ENCODE assay signal across 19 mouse cellular contexts in the genomic region with DNA sequence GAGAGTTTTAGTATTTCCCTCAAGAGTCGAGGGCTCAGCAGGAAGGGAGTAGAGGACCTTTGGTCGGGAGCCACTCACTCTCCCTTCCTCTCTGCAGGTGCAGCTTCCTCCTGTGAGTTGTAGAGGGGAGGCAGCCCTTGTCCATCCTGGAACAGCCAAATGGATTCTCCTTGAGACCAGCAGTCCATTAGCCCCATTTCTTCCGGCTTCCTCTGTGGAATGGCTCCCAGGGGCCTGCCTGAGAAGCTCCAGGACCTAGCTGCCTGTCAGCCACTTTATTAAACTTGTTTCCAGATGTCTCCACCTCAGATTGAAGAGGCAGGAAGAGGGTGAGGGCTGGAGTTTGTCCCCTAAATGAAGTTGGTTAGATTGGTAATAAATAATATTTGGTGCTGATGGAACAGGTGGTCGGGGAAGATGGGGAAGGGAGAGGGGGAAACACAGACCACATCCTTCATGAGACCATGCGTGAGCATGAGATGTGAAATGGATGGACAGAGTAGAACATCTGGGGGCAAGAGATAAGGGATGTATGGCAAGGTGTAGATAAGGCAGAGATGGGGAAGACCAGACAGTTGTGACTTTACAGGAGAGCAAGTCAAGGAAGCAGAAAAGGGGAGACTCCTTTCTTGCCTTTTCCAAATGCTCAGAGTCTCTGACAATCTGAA. TPM values are rescaled to one million over a fixed set of nuclear protein-coding genes. Genes with fewer than 3 reads are reported as not detected.
A peak's percentile ranks its signal among the peaks of the same experiment; 100 is the strongest.
DNase-seq lines count a peak whose midpoint lies in the region; ATAC-seq and TF ChIP-seq lines count a peak whose summit lies in the region.
"Had no signal": no experiment of that assay in that cellular context is flagged by ENCODE, and none has a peak within 500 bp of the region (broad histone marks: within the 10 kb centered on the region; RNA-seq: fewer than 3 reads in every experiment).

No protein-coding gene starts in this region.

- ATAC-seq in intestine, embryonic 14.5 days (replicated peaks; ENCODE audit: low FRiP score, low TSS enrichment, low read depth): no peak
- no peak for ATAC-seq in intestine, postnatal 0 days
- peak; percentile 83 for ATAC-seq in heart, embryonic 11.5 days (replicated peaks; ENCODE audit: insufficient number of reproducible peaks, low FRiP score, low TSS enrichment)
- peak; percentile 52; the same call in 1 of the 2 replicates for ATAC-seq in limb, embryonic 12.5 days (ENCODE audit: insufficient number of reproducible peaks, insufficient read depth, low FRiP score, low TSS enrichment, low read depth)

- TF ChIP-seq POLR2A in cerebellum, adult 2 months (IDR thresholded peaks at IDR 0.05; ENCODE audit: borderline replicate concordance, insufficient read depth, low read length): no peak

- no peaks in the 10 kb centered on the region for H3K27me3 ChIP-seq in intestine, embryonic 14.5 days (replicated peaks; ENCODE audit: control insufficient read depth, insufficient read depth, low read length)
- H3K27me3 ChIP-seq in intestine, postnatal 0 days (replicated peaks; ENCODE audit: control insufficient read depth, insufficient read depth, low read length): no peaks in the 10 kb centered on the region
- H3K27me3 ChIP-seq in heart, embryonic 11.5 days (ENCODE audit: control insufficient read depth, insufficient read depth, low read length): no peaks in the 10 kb centered on the region
- H3K27me3 ChIP-seq in limb, embryonic 12.5 days: peaks cover 2% of the 10 kb centered on the region
- H3K27me3 ChIP-seq in cerebellum, adult 2 months (ENCODE audit: control insufficient read depth, insufficient read depth, low read length): no peaks in the 10 kb centered on the region
- H3K27me3 ChIP-seq in hindbrain, embryonic 10.5 days (ENCODE audit: insufficient read depth, poor library complexity, severe bottlenecking): no peaks in the 10 kb centered on the region
- H3K27me3 ChIP-seq: limb, embryonic 13.5 days had no signal

- no peaks in the 10 kb centered on the region for H3K9me3 ChIP-seq in intestine, embryonic 14.5 days (ENCODE audit: control insufficient read depth, low read length)
- H3K9me3 ChIP-seq in intestine, postnatal 0 days (ENCODE audit: control insufficient read depth): no peaks in the 10 kb centered on the region
- H3K9me3 ChIP-seq in heart, embryonic 11.5 days (replicated peaks; ENCODE audit: control insufficient read depth, low read length): no peaks in the 10 kb centered on the region
- no peaks in the 10 kb centered on the region for H3K9me3 ChIP-seq in limb, embryonic 12.5 days
- H3K9me3 ChIP-seq in hindbrain, embryonic 10.5 days: no peaks in the 10 kb centered on the region
- H3K9me3 ChIP-seq: limb, embryonic 13.5 days had no signal

- DNase-seq in intestine, embryonic 14.5 days (ENCODE audit: low spot score): peak; percentile 48
- peak; percentile 23 for DNase-seq in mesoderm, embryonic 11.5 days (ENCODE audit: low read depth, low spot score)
- no peak for DNase-seq in cerebellum, adult 2 months
- no peak for DNase-seq in hindbrain, embryonic 10.5 days (ENCODE audit: low spot score)
- no peak for DNase-seq in ovary, postnatal 14 days (ENCODE audit: low spot score)
- DNase-seq: adrenal gland, postnatal 14 days; kidney, adult 8-10 months; kidney, postnatal 4 days; lung, postnatal 36 days; midbrain, embryonic 14.5 days; right cerebral cortex, postnatal 4 days had no signal

- no peaks in the 10 kb centered on the region for H3K36me3 ChIP-seq in intestine, embryonic 14.5 days (ENCODE audit: control insufficient read depth, insufficient read depth, low read length)
- no peaks in the 10 kb centered on the region for H3K36me3 ChIP-seq in intestine, postnatal 0 days (ENCODE audit: control insufficient read depth, insufficient read depth)
- no peaks in the 10 kb centered on the region for H3K36me3 ChIP-seq in heart, embryonic 11.5 days (ENCODE audit: control insufficient read depth, insufficient read depth, low read length)
- H3K36me3 ChIP-seq in limb, embryonic 12.5 days: no peaks in the 10 kb centered on the region
- H3K36me3 ChIP-seq in hindbrain, embryonic 10.5 days: no peaks in the 10 kb centered on the region
- H3K36me3 ChIP-seq: limb, embryonic 13.5 days had no signal

- H3K9ac ChIP-seq in intestine, embryonic 14.5 days (ENCODE audit: low read length): no peak overlapping the region
- H3K9ac ChIP-seq in intestine, postnatal 0 days (ENCODE audit: low read depth, low read length): no peak overlapping the region
- H3K9ac ChIP-seq in heart, embryonic 11.5 days (ENCODE audit: low read depth, low read length): no peak overlapping the region
- no peak overlapping the region for H3K9ac ChIP-seq in limb, embryonic 12.5 days (replicated peaks)
- H3K9ac ChIP-seq: hindbrain, embryonic 14.5 days; limb, embryonic 13.5 days had no signal

- TF ChIP-seq CTCF in intestine, postnatal 0 days (IDR thresholded peaks at IDR 0.05; ENCODE audit: low read depth): no peak
- no peak for TF ChIP-seq CTCF in cerebellum, adult 2 months (IDR thresholded peaks at IDR 0.05; ENCODE audit: borderline replicate concordance, insufficient read depth, low read depth, low read length)

- no peak overlapping the region for H3K4me2 ChIP-seq in intestine, embryonic 14.5 days (ENCODE audit: low read length)
- H3K4me2 ChIP-seq in intestine, postnatal 0 days (replicated peaks; ENCODE audit: low read depth): no peak overlapping the region
- no peak overlapping the region for H3K4me2 ChIP-seq in heart, embryonic 11.5 days
- no peak overlapping the region for H3K4me2 ChIP-seq in limb, embryonic 12.5 days
- H3K4me2 ChIP-seq: hindbrain, embryonic 14.5 days; limb, embryonic 13.5 days had no signal

- H3K4me1 ChIP-seq in intestine, embryonic 14.5 days (replicated peaks; ENCODE audit: control insufficient read depth, insufficient read depth, low read length): 0 out of 2 replicates have a peak, but pooled peaks cover 3% of the 10 kb centered on the region
- H3K4me1 ChIP-seq in intestine, postnatal 0 days (replicated peaks; ENCODE audit: control insufficient read depth, insufficient read depth, low read length): no peaks in the 10 kb centered on the region
- H3K4me1 ChIP-seq in heart, embryonic 11.5 days (ENCODE audit: control insufficient read depth, insufficient read depth, low read length): 0 out of 2 replicates have a peak, but pooled peaks cover 5% of the 10 kb centered on the region
- H3K4me1 ChIP-seq in limb, embryonic 12.5 days (replicated peaks): peaks cover 36% of the 10 kb centered on the region
- peaks cover 18% of the 10 kb centered on the region for H3K4me1 ChIP-seq in cerebellum, adult 2 months (ENCODE audit: control insufficient read depth, insufficient read depth, low read length)
- H3K4me1 ChIP-seq in hindbrain, embryonic 10.5 days (replicated peaks): no peaks in the 10 kb centered on the region

- H3K27ac ChIP-seq in intestine, embryonic 14.5 days (ENCODE audit: low read depth): no peak overlapping the region
- no peak overlapping the region for H3K27ac ChIP-seq in intestine, postnatal 0 days (ENCODE audit: low read depth, low read length)
- H3K27ac ChIP-seq in heart, embryonic 11.5 days (ENCODE audit: low read depth, low read length): 0 out of 2 replicates have a peak overlapping the region, but pooled peaks have one; percentile 7
- H3K27ac ChIP-seq in limb, embryonic 12.5 days: no peak overlapping the region
- H3K27ac ChIP-seq in cerebellum, adult 2 months (ENCODE audit: insufficient read depth, low read length): no peak overlapping the region
- H3K27ac ChIP-seq in hindbrain, embryonic 10.5 days: no peak overlapping the region
- H3K27ac ChIP-seq: heart, adult 2 months; hindbrain, embryonic 14.5 days; limb, embryonic 13.5 days had no signal

- no peak overlapping the region for H3K4me3 ChIP-seq in intestine, embryonic 14.5 days (ENCODE audit: low read depth, low read length)
- H3K4me3 ChIP-seq in intestine, postnatal 0 days (ENCODE audit: low read depth, low read length): no peak overlapping the region
- no peak overlapping the region for H3K4me3 ChIP-seq in heart, embryonic 11.5 days (ENCODE audit: low read depth, low read length)
- no peak overlapping the region for H3K4me3 ChIP-seq in limb, embryonic 12.5 days (replicated peaks)
- no peak overlapping the region for H3K4me3 ChIP-seq in cerebellum, adult 2 months (replicated peaks; ENCODE audit: insufficient read depth, low read depth, low read length)
- no peak overlapping the region for H3K4me3 ChIP-seq in hindbrain, embryonic 10.5 days
- H3K4me3 ChIP-seq: heart, adult 2 months; limb, embryonic 13.5 days had no signal

- 51% methylated on average over 5 of the region's 5 CpGs for WGBS in intestine, embryonic 14.5 days
- WGBS in intestine, postnatal 0 days: 59% methylated on average over 5 of the region's 5 CpGs
- 62% methylated on average over 5 of the region's 5 CpGs for WGBS in heart, embryonic 11.5 days (ENCODE audit: insufficient replicate concordance)
- 40% methylated on average over 5 of the region's 5 CpGs for WGBS in limb, embryonic 12.5 days
- 95% methylated on average over 5 of the region's 5 CpGs for WGBS in cerebellum, adult 2 months
- 84% methylated on average over 5 of the region's 5 CpGs for WGBS in hindbrain, embryonic 10.5 days

RNA-seq across cellular contexts. Expression of a gene that starts 56.7 kb away (rescaled TPM):
- not detected in 2 replicates for polyA plus RNA-seq in intestine, embryonic 14.5 days (2014; fragmentation: Nextera tagmentation; extraction: Ambion mirVana)
- not detected in 2 replicates for polyA plus RNA-seq in intestine, postnatal 0 days (2015; fragmentation: Nextera tagmentation; extraction: Ambion mirVana)
- polyA plus RNA-seq in heart, embryonic 11.5 days (2014; fragmentation: Nextera tagmentation; extraction: Ambion mirVana): not detected in 2 replicates
- polyA plus RNA-seq in limb, embryonic 12.5 days (2016; fragmentation: Nextera tagmentation; extraction: Ambion mirVana): not detected in 2 replicates
- not detected in 2 replicates for polyA plus RNA-seq in cerebellum, adult 2 months (2012; rRNA removed)
- polyA plus RNA-seq in hindbrain, embryonic 10.5 days (2016; fragmentation: Nextera tagmentation; extraction: Ambion mirVana): not detected in 2 replicates
- polyA plus RNA-seq: frontal cortex, adult 2 months; hindbrain, embryonic 14.5 days; limb, embryonic 13.5 days; midbrain, embryonic 14.5 days; neural tube, embryonic 11.5 days had no signal

Comparison
In these comparisons a context has a peak if more than half of its experiments do, and no peak if none do; other contexts are left out.
1. ATAC-seq: peak in heart, embryonic 11.5 days (single experiment) and limb, embryonic 12.5 days (single experiment); none in intestine, embryonic 14.5 days (single experiment) and intestine, postnatal 0 days (single experiment).
2. DNase-seq: peak in intestine, embryonic 14.5 days (single experiment) and mesoderm, embryonic 11.5 days (single experiment); none in cerebellum, adult 2 months (0 of 2), hindbrain, embryonic 10.5 days (single experiment) and ovary, postnatal 14 days (single experiment).